Mouse (Mus musculus) kidney, embryonic 15.5 days (tissue): ENCODE results near the gene Rpa1. TPM values are rescaled to one million over a fixed set of nuclear protein-coding genes. Genes with fewer than 3 reads are reported as not detected.
"Not testable (repeated sequence)": the region's sequence is repeated elsewhere in the genome, so short reads cannot be mapped to it uniquely, and the experiment has no call there.

Experiments used
- ATAC-seq: fragments of 200-750 bp; cut with Nextera tagmentation; replicated peaks from 2 replicates; pipeline ENCODE4 v1.8.0; 2017; ENCODE audit warnings: moderate TSS enrichment; ENCODE audit not compliant: low FRiP score
- H3K27ac ChIP-seq: fragments of 300-500 bp; sonication (generic); 2 replicates; pipeline ENCODE4 v1.5.1; 2015; ENCODE audit warnings: mild to moderate bottlenecking, inconsistent platforms
- H3K27me3 ChIP-seq: fragments of 300-500 bp; sonication (generic); 2 replicates; pipeline ENCODE4 v1.6.1; 2015; ENCODE audit warnings: inconsistent platforms
- H3K36me3 ChIP-seq: fragments of 300-500 bp; sonication (generic); 2 replicates; pipeline ENCODE4 v1.6.1; 2015; ENCODE audit warnings: inconsistent platforms
- H3K4me1 ChIP-seq: fragments of 300-500 bp; sonication (generic); 2 replicates; pipeline ENCODE4 v1.6.1; 2015; ENCODE audit warnings: inconsistent platforms
- H3K4me2 ChIP-seq: fragments of 300-500 bp; sonication (generic); 2 replicates; pipeline ENCODE4 v1.6.1; 2015; ENCODE audit warnings: moderate library complexity, mild to moderate bottlenecking, inconsistent platforms
- H3K4me3 ChIP-seq: fragments of 300-500 bp; sonication (generic); replicated peaks from 2 replicates; pipeline ENCODE4 v1.5.1; 2015; ENCODE audit warnings: mild to moderate bottlenecking, inconsistent platforms
- H3K9ac ChIP-seq: fragments of 300-500 bp; sonication (generic); 2 replicates; pipeline ENCODE4 v1.6.1; 2015; ENCODE audit warnings: mild to moderate bottlenecking, inconsistent platforms
- H3K9me3 ChIP-seq: fragments of 300-500 bp; sonication (generic); replicated peaks from 2 replicates; pipeline ENCODE4 v1.6.1; 2016; ENCODE audit warnings: inconsistent platforms
- WGBS: fragments of 180-500 bp; shearing (Covaris S2); methylation state at CpG from one replicate; pipeline ENCODE4 v1.1.7; 2015; ENCODE audit warnings: mixed read lengths; 5-methylcytosine and 5-hydroxymethylcytosine counted together
- polyA plus RNA-seq: library from polyadenylated mRNA; unstranded; fragments of >200 nt; fragmentation: Nextera tagmentation; extraction: Ambion mirVana; gene quantifications from 2 replicates; pipeline ENCODE4 v1.2.1, GENCODE M21; 2015

Rpa1 gene
- 123 and 128 TPM in 2 replicates for polyA plus RNA-seq

DNA sequence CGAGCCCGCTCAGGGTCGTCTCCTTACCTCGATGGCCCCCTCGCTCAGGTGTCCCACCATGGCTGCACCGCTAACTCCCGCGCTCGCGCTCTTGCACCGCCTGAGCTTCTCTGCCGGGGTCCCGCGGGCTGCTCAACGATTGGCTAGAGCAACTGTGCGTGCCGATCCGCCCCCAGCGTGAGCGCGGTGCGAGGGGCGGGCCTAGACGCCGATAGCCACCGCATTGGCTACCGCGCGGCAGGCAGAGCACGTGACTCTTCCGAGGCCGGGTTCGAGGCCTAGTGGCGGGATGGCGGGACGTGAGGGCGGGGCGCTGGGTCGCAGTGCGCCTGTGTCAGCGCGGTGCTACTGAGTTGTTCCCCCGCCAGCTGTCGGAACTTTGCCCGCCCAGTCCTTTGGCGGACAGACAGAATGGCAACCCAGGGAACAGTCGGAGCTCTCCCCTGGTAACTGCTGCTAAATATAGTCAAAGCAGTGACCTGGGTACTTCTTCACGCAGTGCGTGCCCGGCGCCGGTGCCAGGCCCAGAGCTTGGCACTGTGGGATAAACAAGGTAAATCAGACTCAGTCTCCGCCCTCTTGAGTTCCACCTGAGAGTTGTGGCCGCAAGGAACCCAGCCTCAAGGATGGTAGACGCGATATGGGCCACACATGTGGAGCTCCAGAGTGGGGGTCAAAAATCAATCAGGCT lies at the start of gene Rpa1, which contains the start of gene Smyd4:
Gene Rpa1 (minus strand): TSS at position 126 of the 691 bp plus-strand sequence.
Gene Smyd4 (plus strand): TSS at position 235 of the 691 bp plus-strand sequence.
- H3K9ac ChIP-seq: peak within 1 kb of the TSS; percentile 82
- H3K27ac ChIP-seq: peak within 1 kb of the TSS; percentile 75
- H3K4me1 ChIP-seq: peaks cover 41% of the 10 kb centered on the region
- H3K4me2 ChIP-seq: peak within 1 kb of the TSS; percentile 90
- peak; percentile 100 for ATAC-seq
- H3K27me3 ChIP-seq: no peaks in the 10 kb centered on the region
- peak within 1 kb of the TSS; percentile 78 for H3K4me3 ChIP-seq
- no peaks in the 10 kb centered on the region for H3K9me3 ChIP-seq
- 0 out of 2 replicates have a peak, but pooled peaks cover 1% of the 10 kb centered on the region for H3K36me3 ChIP-seq
- WGBS: under 1% methylated on average over 56 of the region's 56 CpGs

DNA sequence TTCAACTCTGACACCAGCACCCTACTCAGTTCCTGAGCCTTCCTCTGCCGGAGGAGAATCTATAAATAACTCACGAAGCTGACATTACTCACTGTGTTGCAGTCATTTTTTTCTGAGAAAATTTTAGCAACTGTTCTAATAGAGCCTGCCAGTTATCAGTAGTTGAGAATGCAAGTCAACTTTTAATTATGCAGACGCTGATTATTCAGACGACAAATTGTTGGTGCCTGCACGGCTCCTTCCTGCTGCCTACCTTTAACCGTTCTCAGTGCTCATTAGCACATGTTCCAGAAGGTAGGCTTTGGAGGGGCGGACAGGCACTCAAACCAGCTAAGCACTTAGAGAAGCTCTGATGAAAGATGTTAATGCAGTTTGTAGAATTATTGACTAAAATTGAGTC lies 49.3 kb upstream of the Rpa1 start:
- Histone ChIP-seq H3K36me3 (peaks cover 12% of the 10 kb centered on the region), H3K9me3 (no peaks in the 10 kb centered on the region), H3K27me3 (no peaks in the 10 kb centered on the region), H3K4me3 (no peak overlapping the region), H3K4me2 (no peak overlapping the region), H3K27ac (no peak overlapping the region), H3K4me1 (no peaks in the 10 kb centered on the region), H3K9ac (no peak overlapping the region)
- 79% methylated on average over 7 of the region's 7 CpGs for WGBS
- no peak for ATAC-seq

GRCm38 (mm10) chr11:75395611-75396010 lies 47.5 kb upstream of the Rpa1 start:
- no peaks in the 10 kb centered on the region for H3K4me1 ChIP-seq
- no peak for ATAC-seq
- H3K36me3 ChIP-seq: peaks cover 6% of the 10 kb centered on the region
- H3K4me3 ChIP-seq: no peak overlapping the region
- H3K9me3 ChIP-seq: no peaks in the 10 kb centered on the region
- H3K9ac ChIP-seq: no peak overlapping the region
- H3K4me2 ChIP-seq: no peak overlapping the region
- H3K27ac ChIP-seq: no peak overlapping the region
- 69% methylated on average over 1 of the region's 1 CpGs for WGBS
- H3K27me3 ChIP-seq: no peaks in the 10 kb centered on the region

DNA sequence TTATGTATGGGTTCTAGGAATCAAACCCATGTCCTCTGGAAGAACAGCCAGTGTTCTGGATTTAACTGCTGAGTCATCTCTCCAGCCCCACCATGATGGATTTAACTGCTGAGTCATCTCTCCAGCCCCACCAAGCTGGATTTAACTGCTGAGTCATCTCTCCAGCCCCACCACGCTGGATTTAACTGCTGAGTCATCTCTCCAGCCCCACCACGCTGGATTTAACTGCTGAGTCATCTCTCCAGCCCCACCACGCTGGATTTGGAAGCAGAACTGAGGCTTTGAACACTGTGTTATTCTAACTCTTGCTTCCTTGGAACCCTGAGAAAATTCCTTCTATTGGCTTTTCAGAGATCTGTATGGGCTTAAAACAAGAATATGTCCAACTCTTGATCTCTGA lies 35.4 kb upstream of the Rpa1 start:
- not testable (repeated sequence) for H3K27me3 ChIP-seq, H3K4me1 ChIP-seq, H3K36me3 ChIP-seq, H3K9ac ChIP-seq, ATAC-seq, H3K27ac ChIP-seq, H3K4me2 ChIP-seq, H3K9me3 ChIP-seq, H3K4me3 ChIP-seq
- WGBS: 60% methylated on average over 3 of the region's 3 CpGs

GRCm38 (mm10) chr11:75378786-75379185 lies 30.7 kb upstream of the Rpa1 start:
- H3K4me1 ChIP-seq, H3K27me3 ChIP-seq, H3K9ac ChIP-seq, H3K27ac ChIP-seq, ATAC-seq, H3K4me2 ChIP-seq, H3K9me3 ChIP-seq, H3K4me3 ChIP-seq, H3K36me3 ChIP-seq: not testable (repeated sequence)
- 84% methylated on average over 2 of the region's 2 CpGs for WGBS

- no peaks in the 10 kb centered on the region for H3K27me3 ChIP-seq
- H3K27ac ChIP-seq: no peak overlapping the region
- no peak overlapping the region for H3K4me3 ChIP-seq
- no peaks in the 10 kb centered on the region for H3K4me1 ChIP-seq
- 85% methylated on average over 1 of the region's 1 CpGs for WGBS
- no peak overlapping the region for H3K4me2 ChIP-seq
- no peaks in the 10 kb centered on the region for H3K36me3 ChIP-seq
- ATAC-seq: no peak
- H3K9me3 ChIP-seq: no peaks in the 10 kb centered on the region
- H3K9ac ChIP-seq: no peak overlapping the region
Measured at GRCm38 (mm10) chr11:75377125-75377524, 29.0 kb upstream of the Rpa1 start.

DNA sequence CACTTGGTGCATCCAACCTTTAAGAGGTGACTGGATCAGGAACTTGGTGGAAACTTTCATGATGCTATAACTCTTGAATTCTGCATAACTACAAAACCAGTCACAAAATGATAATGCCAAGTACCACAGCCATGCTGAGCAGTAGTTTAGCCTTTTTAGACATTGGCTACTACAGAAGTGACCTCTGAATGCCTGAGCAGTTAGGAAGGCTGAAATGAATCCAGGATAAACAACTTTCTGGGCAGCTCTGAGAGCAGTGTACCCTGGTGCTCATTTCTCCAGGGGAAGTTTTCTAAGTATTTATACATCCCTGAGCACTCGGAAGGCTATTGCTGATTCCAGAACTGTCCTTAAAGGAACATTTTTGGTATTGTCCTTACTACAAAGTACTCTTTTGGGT lies 7.4 kb upstream of the Rpa1 start:
- Histone ChIP-seq H3K27me3 (no peaks in the 10 kb centered on the region), H3K4me3 (no peak overlapping the region), H3K4me2 (no peak overlapping the region), H3K36me3 (peaks cover 14% of the 10 kb centered on the region; the same call in 1 of the 2 replicates), H3K27ac (no peak overlapping the region), H3K9me3 (no peaks in the 10 kb centered on the region), H3K4me1 (peaks cover 4% of the 10 kb centered on the region; the same call in 1 of the 2 replicates), H3K9ac (no peak overlapping the region)
- 73% methylated on average over 1 of the region's 1 CpGs for WGBS
- no peak for ATAC-seq

DNA sequence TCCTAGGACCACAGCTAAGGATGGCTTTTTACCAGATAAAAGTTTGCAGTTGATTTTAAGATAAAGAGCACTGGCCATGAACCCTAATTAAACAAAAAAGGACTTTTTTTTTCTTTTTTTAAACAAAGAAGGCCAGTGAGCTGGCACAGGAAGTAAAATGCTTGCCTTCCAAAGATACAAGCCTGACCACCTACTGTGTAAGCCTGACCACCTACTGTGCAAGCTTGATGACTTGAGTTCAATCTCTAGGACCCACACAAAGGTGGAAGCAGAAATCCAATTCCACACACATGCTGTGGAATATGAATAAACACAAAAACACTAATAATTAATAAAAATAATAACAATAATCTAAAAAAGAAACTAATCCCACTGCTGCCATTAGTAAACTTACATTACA lies 3.1 kb upstream of the Rpa1 start:
- ATAC-seq: no peak
- Histone ChIP-seq H3K9ac (no peak overlapping the region), H3K27me3 (no peaks in the 10 kb centered on the region), H3K4me2 (no peak overlapping the region), H3K9me3 (no peaks in the 10 kb centered on the region), H3K4me3 (no peak overlapping the region), H3K36me3 (peaks cover 11% of the 10 kb centered on the region; the same call in 1 of the 2 replicates), H3K27ac (no peak overlapping the region), H3K4me1 (peaks cover 28% of the 10 kb centered on the region)

DNA sequence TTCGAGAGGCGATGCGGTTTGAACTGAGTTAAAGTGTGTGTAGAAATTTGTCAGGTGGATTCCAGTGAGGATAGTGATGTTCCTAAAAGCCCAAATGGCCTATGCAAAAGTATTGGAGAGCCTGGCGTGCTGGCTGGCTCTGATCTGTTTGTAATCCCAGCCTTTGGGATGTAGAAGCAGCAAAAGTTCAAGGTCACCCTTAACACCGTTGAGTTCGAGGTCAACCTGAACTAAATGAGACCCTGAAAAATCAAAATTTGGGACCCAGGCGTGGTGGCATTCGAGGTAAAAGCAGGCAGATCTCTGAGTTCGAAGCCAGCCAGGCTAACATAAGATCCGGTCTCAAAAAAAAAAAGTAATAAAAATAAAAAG lies 752 bp upstream of the Rpa1 start:
- Histone ChIP-seq H3K27me3 (no peaks in the 10 kb centered on the region), H3K36me3 (0 out of 2 replicates have a peak, but pooled peaks cover 6% of the 10 kb centered on the region), H3K27ac (peak overlapping the region; percentile 75), H3K9me3 (no peaks in the 10 kb centered on the region), H3K4me1 (peaks cover 37% of the 10 kb centered on the region), H3K4me3 (peak overlapping the region; percentile 78), H3K4me2 (peak overlapping the region; percentile 90), H3K9ac (peak overlapping the region; percentile 82)
- 47% methylated on average over 10 of the region's 10 CpGs for WGBS
- ATAC-seq: no peak

- Histone ChIP-seq H3K9me3 (no peaks in the 10 kb centered on the region), H3K27ac (peak overlapping the region; percentile 75; the same call in 1 of the 2 replicates), H3K4me1 (peaks cover 41% of the 10 kb centered on the region), H3K36me3 (no peaks in the 10 kb centered on the region), H3K4me2 (peak overlapping the region; percentile 90), H3K4me3 (peak overlapping the region; percentile 78), H3K27me3 (no peaks in the 10 kb centered on the region), H3K9ac (peak overlapping the region; percentile 82)
- ATAC-seq: no peak
- WGBS: 1% methylated on average over 10 of the region's 10 CpGs
Measured at GRCm38 (mm10) chr11:75347596-75347995, 528 bp downstream of the Rpa1 start.

GRCm38 (mm10) chr11:75347188-75347585 lies 937 bp downstream of the Rpa1 start:
- H3K4me1 ChIP-seq: peaks cover 41% of the 10 kb centered on the region
- peak overlapping the region; percentile 82 for H3K9ac ChIP-seq
- peak overlapping the region; percentile 78 for H3K4me3 ChIP-seq
- peak overlapping the region; percentile 90 for H3K4me2 ChIP-seq
- WGBS: 42% methylated on average over 10 of the region's 10 CpGs
- no peaks in the 10 kb centered on the region for H3K27me3 ChIP-seq
- no peak for ATAC-seq
- no peaks in the 10 kb centered on the region for H3K36me3 ChIP-seq
- H3K9me3 ChIP-seq: no peaks in the 10 kb centered on the region
- H3K27ac ChIP-seq: no peak overlapping the region

- Histone ChIP-seq H3K27me3 (no peaks in the 10 kb centered on the region), H3K4me3 (peak overlapping the region; percentile 78), H3K4me1 (peaks cover 41% of the 10 kb centered on the region), H3K36me3 (peaks cover 3% of the 10 kb centered on the region; the same call in 1 of the 2 replicates), H3K4me2 (peak overlapping the region; percentile 90), H3K9ac (peak overlapping the region; percentile 21), H3K9me3 (no peaks in the 10 kb centered on the region), H3K27ac (no peak overlapping the region)
- no peak for ATAC-seq
- WGBS: 52% methylated on average over 4 of the region's 4 CpGs
Measured at GRCm38 (mm10) chr11:75346556-75347187, 1.5 kb downstream of the Rpa1 start.
